Mouse (Mus musculus) CH12.LX (cell line): ENCODE data around the gene Ptprg. TPM values are rescaled to one million over a fixed set of nuclear protein-coding genes. Genes with fewer than 3 reads are reported as not detected.

Experiments
- DNase-seq: peaks from one replicate; pipeline ENCODE4 v3.0.0-alpha.2; 2013; ENCODE audit errors: extremely low read depth
- H3K27ac ChIP-seq: 2 replicates; pipeline ENCODE4 v1.5.1; 2012; ENCODE audit warnings: low read depth, mild to moderate bottlenecking, control low read depth, moderate library complexity; ENCODE audit not compliant: insufficient read depth
- H3K27me3 ChIP-seq: replicated peaks from 2 replicates; pipeline ENCODE3; 2012; ENCODE audit warnings: inconsistent platforms
- H3K36me3 ChIP-seq, 2 experiments: replicated peaks in 1 of 2; 2 replicates each; pipeline versions ENCODE3 to v1.6.1; 2012; ENCODE audit warnings: inconsistent platforms in 1 of 2, low read length in 1 of 2, mild to moderate bottlenecking in 1 of 2, mixed read lengths in 1 of 2, moderate library complexity in 1 of 2; ENCODE audit not compliant: control insufficient read depth in 1 of 2, insufficient read depth in 1 of 2
- H3K4me1 ChIP-seq, 2 experiments: 2 replicates each; pipeline ENCODE4 v1.6.1; 2012; ENCODE audit warnings: inconsistent platforms in 1 of 2, moderate library complexity in 1 of 2; ENCODE audit not compliant: insufficient read depth in 2 of 2, control insufficient read depth in 1 of 2
- H3K4me2 ChIP-seq: 2 replicates; pipeline ENCODE4 v1.6.1; 2012; ENCODE audit warnings: low read depth, mild to moderate bottlenecking, control low read depth; ENCODE audit not compliant: poor library complexity, insufficient read depth, severe bottlenecking
- H3K4me3 ChIP-seq, 3 experiments: fragments of 150-350 bp in 1 of 3; sonication (generic) in 1 of 3; replicated peaks in 1 of 3; 2 replicates each; pipeline versions ENCODE3 to v1.5.1; 2011 to 2012; ENCODE audit warnings: low read depth in 2 of 3, low read length in 2 of 3, mild to moderate bottlenecking in 2 of 3, moderate library complexity in 2 of 3, control low read depth in 1 of 3, improper control_type of control experiment in 1 of 3, inconsistent platforms in 1 of 3, mixed read lengths in 1 of 3; ENCODE audit not compliant: poor library complexity in 1 of 3
- H3K79me2 ChIP-seq: replicated peaks from 2 replicates; pipeline ENCODE4 v1.6.1; 2012; ENCODE audit warnings: mild to moderate bottlenecking, moderate library complexity; ENCODE audit not compliant: control insufficient read depth, poor library complexity, insufficient read depth, severe bottlenecking; ENCODE audit errors: extremely low read depth
- H3K9ac ChIP-seq: 2 replicates; pipeline ENCODE4 v1.6.1; 2012; ENCODE audit warnings: low read depth, mild to moderate bottlenecking, control low read depth, moderate library complexity; ENCODE audit not compliant: insufficient read depth
- H3K9me3 ChIP-seq: replicated peaks from 2 replicates; pipeline ENCODE3; 2012; ENCODE audit warnings: low read length, inconsistent platforms, mixed read lengths
- BHLHE40 ChIP-seq: IDR thresholded peaks from 2 replicates; pipeline ENCODE4 v1.6.1; 2011; ENCODE audit warnings: mild to moderate bottlenecking, low read depth, low read length, improper control_type of control experiment
- CHD1 ChIP-seq: IDR thresholded peaks from 2 replicates; pipeline ENCODE4 v1.6.1; 2012; ENCODE audit warnings: low read depth, low read length, improper control_type of control experiment, inconsistent platforms
- EP300 ChIP-seq: IDR thresholded peaks from 2 replicates; pipeline ENCODE4 v1.6.1; 2011; ENCODE audit warnings: low read length, improper control_type of control experiment
- JUND ChIP-seq: conservative IDR thresholded peaks from 2 replicates; pipeline ENCODE4 v1.6.1; 2011; ENCODE audit warnings: low read depth, low read length, improper control_type of control experiment
- KAT2A ChIP-seq: IDR thresholded peaks from 2 replicates; pipeline ENCODE4 v1.6.1; 2012; ENCODE audit warnings: low read length, improper control_type of control experiment, inconsistent platforms; ENCODE audit not compliant: insufficient replicate concordance
- MAFK ChIP-seq: IDR thresholded peaks from 2 replicates; pipeline ENCODE4 v1.6.1; 2011; ENCODE audit warnings: low read length, improper control_type of control experiment; ENCODE audit not compliant: insufficient replicate concordance
- MAZ ChIP-seq: IDR thresholded peaks from 2 replicates; pipeline ENCODE4 v1.6.1; 2012; ENCODE audit warnings: low read depth, mild to moderate bottlenecking, inconsistent platforms, low read length, improper control_type of control experiment, moderate library complexity
- MEF2A ChIP-seq: IDR thresholded peaks from 2 replicates; pipeline ENCODE4 v1.6.1; 2014; ENCODE audit warnings: low read depth, mild to moderate bottlenecking, inconsistent platforms, low read length, improper control_type of control experiment, borderline replicate concordance
- MXI1 ChIP-seq: IDR thresholded peaks from 2 replicates; pipeline ENCODE4 v1.6.1; 2011; ENCODE audit warnings: mild to moderate bottlenecking, low read depth, low read length, improper control_type of control experiment
- NRF1 ChIP-seq: IDR thresholded peaks from 2 replicates; pipeline ENCODE4 v1.6.1; 2014; ENCODE audit warnings: low read depth, mild to moderate bottlenecking, inconsistent platforms, low read length, improper control_type of control experiment, moderate library complexity
- POLR2AphosphoS2 ChIP-seq: IDR thresholded peaks from 2 replicates; pipeline ENCODE4 v1.6.1; 2011; ENCODE audit warnings: low read depth, low read length, improper control_type of control experiment
- RCOR1 ChIP-seq: conservative IDR thresholded peaks from 2 replicates; pipeline ENCODE4 v1.6.1; 2012; ENCODE audit warnings: low read depth, mild to moderate bottlenecking, inconsistent platforms, low read length, improper control_type of control experiment
- SIN3A ChIP-seq: IDR thresholded peaks from 2 replicates; pipeline ENCODE4 v1.6.1; 2012; ENCODE audit warnings: low read length, improper control_type of control experiment, inconsistent platforms
- TCF12 ChIP-seq: IDR thresholded peaks from 2 replicates; pipeline ENCODE4 v1.6.1; 2014; ENCODE audit warnings: low read depth, mild to moderate bottlenecking, inconsistent platforms, low read length, improper control_type of control experiment
- UBTF ChIP-seq: IDR thresholded peaks from 2 replicates; pipeline ENCODE4 v1.6.1; 2012; ENCODE audit warnings: low read depth, mild to moderate bottlenecking, inconsistent platforms, low read length, improper control_type of control experiment, moderate library complexity
- ZC3H11A ChIP-seq: IDR thresholded peaks from 2 replicates; pipeline ENCODE4 v1.6.1; 2012; ENCODE audit warnings: low read depth, mild to moderate bottlenecking, inconsistent platforms, low read length, improper control_type of control experiment
- ZKSCAN1 ChIP-seq: IDR thresholded peaks from 2 replicates; pipeline ENCODE4 v1.6.1; 2012; ENCODE audit warnings: low read depth, inconsistent platforms, low read length, improper control_type of control experiment, borderline replicate concordance
- ZNF384 ChIP-seq: IDR thresholded peaks from 2 replicates; pipeline ENCODE4 v1.6.1; 2012; ENCODE audit warnings: low read depth, low read length, improper control_type of control experiment, inconsistent platforms
- dilution Hi-C: fragments of 300-500 bp; cut with MboI; formaldehyde crosslinking; loops from 2 replicates; pipeline ENCODE4 v1.14.3; 2020; ENCODE audit warnings: low sequenced_read_pairs; ENCODE audit not compliant: extremely low pct_unique_long_range_greater_than_20kb, extremely low pct_ligation_motif_present
- in situ Hi-C: fragments of 300-500 bp; cut with MboI; formaldehyde crosslinking; loops from 3 replicates; pipeline ENCODE4 v1.14.3; 2019; ENCODE audit warnings: low sequenced_read_pairs, low pct_ligation_motif_present, low pct_unique_long_range_greater_than_20kb, mixed read lengths
- polyA plus RNA-seq: library from polyadenylated mRNA; unstranded; fragments of >175 nt; gene quantifications from 2 replicates; pipeline ENCODE4 v1.2.1, GENCODE M21; 2012; ENCODE audit warnings: low read depth; ENCODE audit not compliant: insufficient read length
- total RNA-seq, 2 experiments: library from RNA; depleted of rRNA; stranded (reverse); fragments of 300-350 nt in 1 of 2; fragments of >200 nt in 1 of 2; gene quantifications; 2 replicates each; pipeline ENCODE4 v1.2.3; 2012 to 2014

Gene Ptprg
- total and polyA plus RNA-seq, 3 experiments: 0.08 TPM; not detected in 2

DNA sequence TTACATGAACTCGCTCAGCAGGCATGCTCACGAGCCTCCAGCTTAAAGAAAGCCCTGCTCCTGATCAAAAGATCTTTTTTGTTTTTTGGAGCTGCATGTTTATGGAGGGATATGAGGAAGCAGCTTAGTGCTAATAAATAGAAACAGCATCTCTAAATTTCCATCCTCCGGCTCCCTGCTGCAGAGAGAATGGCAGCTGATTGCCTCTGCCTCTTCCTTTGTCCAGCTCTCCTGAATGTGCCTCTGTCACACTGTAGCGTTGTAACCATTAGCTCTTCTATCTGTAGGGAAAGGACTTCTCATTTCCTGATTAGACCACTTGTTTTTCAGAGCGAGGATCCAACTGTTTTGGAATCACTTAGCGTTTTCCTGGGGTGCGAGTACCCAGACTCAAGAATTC, 382.4 kb downstream of the Ptprg start:
- DNase-seq: no peak
- Histone ChIP-seq H3K27ac (no peak overlapping the region), H3K9me3 (peaks cover 14% of the 10 kb centered on the region), H3K79me2 (no peaks in the 10 kb centered on the region), H3K4me2 (no peak overlapping the region), H3K27me3 (no peaks in the 10 kb centered on the region), H3K4me3 (no peak overlapping the region), H3K4me1 (no peaks in the 10 kb centered on the region), H3K9ac (no peak overlapping the region), H3K36me3 (no peaks in the 10 kb centered on the region)
- TF ChIP-seq MEF2A: no peak
- no peak for TF ChIP-seq POLR2AphosphoS2
- TF ChIP-seq KAT2A: no peak
- TF ChIP-seq SIN3A: no peak
- no peak for TF ChIP-seq ZNF384
- no peak for TF ChIP-seq ZC3H11A
- TF ChIP-seq RCOR1: no peak
- TF ChIP-seq MXI1: no peak
- dilution Hi-C loops (no loop called here), in situ Hi-C loops (no loop called here)

DNA sequence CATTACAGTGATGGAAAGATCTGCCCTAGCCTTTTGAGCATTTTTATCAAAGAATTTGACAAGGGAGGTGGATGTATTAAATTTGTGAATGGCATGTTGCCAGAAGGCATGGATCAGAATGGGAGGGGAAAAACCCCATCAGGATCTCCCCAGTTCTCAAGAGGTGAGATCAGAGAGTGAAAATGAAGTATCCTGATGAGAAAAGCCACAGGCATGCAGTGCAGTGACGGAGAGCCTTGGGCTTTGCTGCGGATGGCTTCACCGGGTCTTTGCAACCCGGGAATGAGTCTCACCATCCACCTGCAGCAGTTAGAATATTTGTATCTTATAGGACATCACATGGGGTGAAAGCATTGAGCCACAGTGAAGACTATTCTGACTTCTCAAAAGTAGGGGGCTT, 385.6 kb downstream of the Ptprg start:
- in situ Hi-C loops (no loop called here), dilution Hi-C loops (no loop called here)
- no peak overlapping the region for H3K27ac ChIP-seq
- no peak overlapping the region for H3K4me2 ChIP-seq
- DNase-seq: no peak
- no peak for TF ChIP-seq UBTF
- no peak for TF ChIP-seq BHLHE40
- TF ChIP-seq MAZ: no peak
- TF ChIP-seq JUND: no peak
- TF ChIP-seq EP300: no peak
- TF ChIP-seq ZC3H11A: no peak
- no peak for TF ChIP-seq MEF2A
- TF ChIP-seq ZKSCAN1: no peak
- TF ChIP-seq MXI1: no peak
- TF ChIP-seq CHD1: no peak
- TF ChIP-seq SIN3A: no peak
- TF ChIP-seq KAT2A: no peak
- no peak for TF ChIP-seq POLR2AphosphoS2
- TF ChIP-seq TCF12: no peak
- TF ChIP-seq MAFK: no peak
- TF ChIP-seq NRF1: no peak
- H3K4me3 ChIP-seq: no peak overlapping the region
- H3K79me2 ChIP-seq: no peaks in the 10 kb centered on the region
- no peak overlapping the region for H3K9ac ChIP-seq
- H3K9me3 ChIP-seq: peaks cover 7% of the 10 kb centered on the region
- no peaks in the 10 kb centered on the region for H3K4me1 ChIP-seq
- no peaks in the 10 kb centered on the region for H3K27me3 ChIP-seq
- no peaks in the 10 kb centered on the region for H3K36me3 ChIP-seq
